In genomic region chr7:19094471-19094825, GRCm38 (mm10) we compare ENCODE assay signal across 9 mouse cellular contexts. TPM values are rescaled to one million over a fixed set of nuclear protein-coding genes. Genes with fewer than 3 reads are reported as not detected.
A peak's percentile ranks its signal among the peaks of the same experiment; 100 is the strongest.
DNase-seq lines count a peak whose midpoint lies in the region; ATAC-seq and TF ChIP-seq lines count a peak whose summit lies in the region.
"Had no signal": no experiment of that assay in that cellular context is flagged by ENCODE, and none has a peak within 500 bp of the region (broad histone marks: within the 10 kb centered on the region; RNA-seq: fewer than 3 reads in every experiment).

Gene Six5 (plus strand): TSS chr7:19094594.

- ATAC-seq in CD4-positive, CD25-positive, alpha-beta regulatory T cell, adult 4 months: peak; percentile 27
- ATAC-seq in lung, embryonic 15.5 days (ENCODE audit: borderline replicate concordance, extremely low read depth, low FRiP score, low TSS enrichment): peak; percentile 21; the same call in 1 of the 2 replicates

- TF ChIP-seq POLR2A in heart, adult 2 months (IDR thresholded peaks at IDR 0.05; ENCODE audit: insufficient read depth, low read depth, low read length): no peak

- H3K4me2 ChIP-seq in lung, embryonic 15.5 days: peak within 1 kb of the TSS; percentile 92

- no peaks in the 10 kb centered on the region; the same call in 1 of the 2 replicates for H3K36me3 ChIP-seq in heart, adult 2 months (ENCODE audit: control insufficient read depth, insufficient read depth, low read length)
- peaks cover 46% of the 10 kb centered on the region for H3K36me3 ChIP-seq in embryonic facial prominence, embryonic 10.5 days (replicated peaks)
- peaks cover 25% of the 10 kb centered on the region for H3K36me3 ChIP-seq in lung, embryonic 15.5 days
- no peaks in the 10 kb centered on the region for H3K36me3 ChIP-seq in splenic B cell, adult 2 months (ENCODE audit: control insufficient read depth, insufficient read depth, low read length, poor library complexity, severe bottlenecking)

- no peak for TF ChIP-seq EP300 in heart, adult 2 months (IDR thresholded peaks at IDR 0.05; ENCODE audit: insufficient read depth, low read depth, low read length)

- TF ChIP-seq CTCF in heart, adult 2 months (IDR thresholded peaks at IDR 0.05): no peak

- WGBS in heart, adult 2 months: 2% methylated on average over 28 of the region's 36 CpGs
- WGBS in embryonic facial prominence, embryonic 10.5 days: under 1% methylated on average over 32 of the region's 36 CpGs
- 1% methylated on average over 23 of the region's 36 CpGs for WGBS in lung, embryonic 15.5 days

- H3K9me3 ChIP-seq in embryonic facial prominence, embryonic 10.5 days: no peaks in the 10 kb centered on the region; the same call in 1 of the 2 replicates
- no peaks in the 10 kb centered on the region for H3K9me3 ChIP-seq in lung, embryonic 15.5 days

- peak in 1 of 2 experiments; percentile 73 for DNase-seq in heart, adult 2 months
- no peak for DNase-seq in heart, adult 9 months (ENCODE audit: low spot score in 2 of 2)
- DNase-seq in embryonic facial prominence, embryonic 10.5 days (ENCODE audit: low spot score): no peak
- peak; percentile 61 for DNase-seq in induced T-regulatory cell, adult 2 months (ENCODE audit: low read depth)
- peak; percentile 51 for DNase-seq in splenic B cell, adult 2 months (ENCODE audit: low read depth, low spot score)
- DNase-seq in adipocyte (ENCODE audit: low spot score): no peak

- intact Hi-C loops in heart, adult 2 months (cut with DNase I): no loop called here

- H3K4me1 ChIP-seq in heart, adult 2 months (ENCODE audit: control insufficient read depth, insufficient read depth, low read length): peaks cover 6% of the 10 kb centered on the region
- peaks cover 63% of the 10 kb centered on the region for H3K4me1 ChIP-seq in embryonic facial prominence, embryonic 10.5 days
- peaks cover 46% of the 10 kb centered on the region for H3K4me1 ChIP-seq in lung, embryonic 15.5 days

- H3K27ac ChIP-seq in heart, adult 2 months: peak within 1 kb of the TSS; percentile 96
- H3K27ac ChIP-seq in embryonic facial prominence, embryonic 10.5 days (replicated peaks): peak within 1 kb of the TSS; percentile 96
- peak within 1 kb of the TSS; percentile 99 for H3K27ac ChIP-seq in lung, embryonic 15.5 days

- H3K27me3 ChIP-seq in heart, adult 2 months (ENCODE audit: control insufficient read depth, insufficient read depth, low read length): no peaks in the 10 kb centered on the region
- peaks cover 29% of the 10 kb centered on the region for H3K27me3 ChIP-seq in embryonic facial prominence, embryonic 10.5 days (replicated peaks; ENCODE audit: low read depth, poor library complexity, severe bottlenecking)
- no peaks in the 10 kb centered on the region for H3K27me3 ChIP-seq in lung, embryonic 15.5 days
- H3K27me3 ChIP-seq in splenic B cell, adult 2 months (ENCODE audit: control insufficient read depth, insufficient read depth, low read length, poor library complexity, severe bottlenecking): peaks cover 1% of the 10 kb centered on the region; the same call in 1 of the 2 replicates

- H3K9ac ChIP-seq in heart, adult 2 months (ENCODE audit: low read depth, low read length): peak within 1 kb of the TSS; percentile 89
- H3K9ac ChIP-seq in lung, embryonic 15.5 days: peak within 1 kb of the TSS; percentile 91

- no peaks in the 10 kb centered on the region for H3K79me2 ChIP-seq in heart, adult 2 months (replicated peaks; ENCODE audit: control insufficient read depth, insufficient read depth, low read length)

- H3K4me3 ChIP-seq in heart, adult 2 months: peak within 1 kb of the TSS; percentile 85
- H3K4me3 ChIP-seq in embryonic facial prominence, embryonic 10.5 days: peak within 1 kb of the TSS; percentile 89
- H3K4me3 ChIP-seq in lung, embryonic 15.5 days: peak within 1 kb of the TSS; percentile 86

RNA-seq across cellular contexts. Expression of gene Six5, which starts in this region (rescaled TPM):
- total RNA-seq in heart, adult 2 months (2021): 1 to 10 TPM; 7.1 to 8.2 TPM
- 26.0 and 29.8 TPM in 2 replicates for polyA plus RNA-seq in heart, adult 2 months (2012; rRNA removed)
- under 1 TPM; 0.46 to 0.83 TPM for polyA plus RNA-seq in CD4-positive, CD25-positive, alpha-beta regulatory T cell, adult 4 months (2017; shearing (Covaris generic))
- 6.3 and 7.6 TPM in 2 replicates for polyA plus RNA-seq in embryonic facial prominence, embryonic 10.5 days (2016; fragmentation: Nextera tagmentation; extraction: Ambion mirVana)
- polyA plus RNA-seq in lung, embryonic 15.5 days (2015; fragmentation: Nextera tagmentation; extraction: Ambion mirVana): 9.5 and 9.7 TPM in 2 replicates
- total RNA-seq: neutrophil, adult 5-6 weeks had no signal

Comparison
In these comparisons a context has a peak if more than half of its experiments do, and no peak if none do; other contexts are left out.
1. Peak in ATAC-seq in CD4-positive, CD25-positive, alpha-beta regulatory T cell, adult 4 months; RNA of the gene not detected or under 1 TPM.
2. DNase-seq: peak in induced T-regulatory cell, adult 2 months (single experiment) and splenic B cell, adult 2 months (single experiment); none in heart, adult 9 months (0 of 2), embryonic facial prominence, embryonic 10.5 days (single experiment) and adipocyte (single experiment).
3. Peak in every context shown above with its lines, with median percentiles within 50 percentile points of each other: H3K27ac ChIP-seq and H3K4me3 ChIP-seq.